Mouse (Mus musculus) CD4-positive, CD25-positive, alpha-beta regulatory T cell, adult 2 months (primary cell): ENCODE data around the gene Efna3.
A peak's percentile ranks its signal among the peaks of the same experiment; 100 is the strongest.

Experiments
- DNase-seq: peaks from one replicate; pipeline ENCODE4 v3.0.0-alpha.2; 2012; ENCODE audit warnings: low read depth, low spot score

Gene Efna3

DNA sequence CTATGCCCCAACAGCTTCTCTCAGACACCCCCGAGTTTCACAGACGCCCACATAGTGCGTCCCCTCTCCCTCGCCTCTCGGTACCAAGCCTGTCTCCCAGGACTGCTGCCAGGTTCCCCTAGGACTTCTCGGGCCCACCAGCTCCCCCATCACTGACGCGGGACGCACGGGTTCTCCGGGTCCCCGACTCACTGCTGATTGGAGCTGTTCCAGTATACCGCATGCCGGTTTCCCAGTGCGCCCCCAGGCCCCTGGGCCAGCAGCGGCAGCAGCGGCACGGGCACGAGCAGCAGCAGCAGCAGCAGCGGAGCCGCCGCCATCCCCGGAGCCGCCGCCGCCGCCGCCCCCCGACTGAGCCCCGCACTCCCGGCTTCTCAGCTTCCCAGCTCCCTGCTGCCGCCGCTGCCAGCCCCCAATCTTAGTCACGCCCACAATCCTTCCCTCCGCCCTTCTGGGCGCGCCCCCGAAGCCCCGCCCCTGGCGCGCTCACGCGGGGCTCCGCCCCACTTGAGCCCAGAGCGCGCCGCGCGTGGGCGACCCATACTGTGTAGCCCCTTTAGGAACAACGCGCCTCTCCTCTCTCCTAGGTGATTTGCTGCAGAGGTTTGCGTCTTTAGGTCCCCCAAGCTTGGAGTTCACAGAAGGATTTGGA is at the start of gene Efna3:
TSS of gene Efna3 (minus strand) at position 452 of the 652 bp plus-strand sequence.
- DNase-seq = peak; percentile 58

DNA sequence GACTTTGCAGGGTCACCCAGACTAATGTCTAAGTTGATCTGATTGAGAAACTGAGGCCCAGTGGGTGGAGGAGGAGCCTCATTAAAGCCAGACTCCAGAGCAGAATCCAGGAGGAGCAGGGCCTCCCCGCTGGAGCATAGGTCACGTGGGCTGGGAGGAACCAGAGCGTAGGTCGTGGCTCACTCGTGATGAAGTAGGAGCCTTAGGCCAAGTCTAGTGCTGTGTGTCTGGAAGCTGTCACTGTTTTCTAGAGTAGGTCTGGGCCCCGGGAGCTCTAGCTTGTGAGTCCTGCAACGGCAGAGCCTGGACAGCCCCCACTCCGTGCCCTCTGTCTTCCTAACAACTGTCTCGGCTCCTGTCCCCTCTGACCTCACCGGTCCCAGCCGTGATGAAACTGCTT is 44.6 kb upstream of the Efna3 start:
- DNase-seq = no peak

DNA sequence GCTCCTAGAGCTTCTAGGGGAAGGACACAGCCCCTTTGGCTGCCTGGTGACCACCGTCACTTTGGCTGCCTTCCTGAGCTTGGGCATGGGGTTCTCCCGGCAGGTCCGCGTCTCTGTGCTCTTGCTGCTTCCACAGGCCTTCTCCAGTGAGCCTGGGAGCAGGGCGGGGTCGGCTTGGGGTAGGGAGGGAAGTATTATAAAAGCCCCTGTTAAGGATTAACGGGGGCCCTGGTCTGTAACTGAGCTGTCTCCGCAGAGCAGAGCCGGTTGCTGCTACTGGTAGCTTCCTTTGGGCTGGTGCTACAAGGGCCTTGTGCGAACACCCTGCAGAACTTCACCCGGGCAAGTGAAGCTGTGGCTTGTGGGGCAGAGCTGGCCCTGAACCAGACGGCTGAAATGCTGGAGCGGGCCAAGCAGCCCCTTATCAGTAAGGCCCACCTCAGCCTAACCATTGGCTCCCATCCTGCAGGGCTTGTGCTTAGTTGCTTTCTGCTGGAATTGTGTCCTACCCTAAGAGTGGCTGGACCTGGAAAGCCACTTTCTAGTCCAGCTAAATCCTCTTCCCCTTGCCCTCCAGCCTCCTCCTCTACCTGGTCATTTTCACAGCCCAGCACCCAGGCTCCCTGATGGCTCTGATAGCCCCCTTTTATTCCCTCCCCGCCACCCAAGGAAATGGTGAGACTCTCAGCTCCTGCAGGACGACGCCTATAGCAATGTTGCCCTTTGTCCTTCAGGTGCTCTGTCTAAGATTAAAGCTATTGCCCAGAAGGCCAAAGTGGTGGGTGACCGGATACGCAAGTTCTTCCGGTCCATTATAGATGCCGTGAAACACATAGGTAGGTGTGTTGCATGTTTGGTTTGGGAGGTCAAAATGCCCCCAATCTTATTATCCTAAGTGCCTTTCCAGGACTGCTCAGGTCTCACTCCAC is 43.0 kb upstream of the Efna3 start:
- no peak for DNase-seq

DNA sequence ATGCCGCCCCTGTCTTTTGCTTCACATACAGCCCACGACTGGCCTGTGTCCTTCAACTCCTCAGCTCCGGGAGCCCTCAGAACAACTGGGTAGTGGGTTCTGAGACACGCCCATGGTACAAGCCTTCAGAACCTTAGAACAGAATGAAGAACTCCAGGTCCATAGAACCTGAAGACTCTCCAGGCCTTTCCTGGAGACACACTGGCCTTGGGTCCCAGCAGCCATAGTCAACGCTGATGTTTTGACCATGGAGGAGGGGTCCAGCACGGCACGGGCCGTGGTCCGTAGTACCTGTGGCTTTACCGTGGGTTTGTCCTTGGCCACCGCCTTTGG is 42.4 kb upstream of the Efna3 start, which contains the start of gene Dcst1:
TSS of gene Dcst1 (minus strand) at position 101 of the 333 bp plus-strand sequence.
- DNase-seq = no peak

DNA sequence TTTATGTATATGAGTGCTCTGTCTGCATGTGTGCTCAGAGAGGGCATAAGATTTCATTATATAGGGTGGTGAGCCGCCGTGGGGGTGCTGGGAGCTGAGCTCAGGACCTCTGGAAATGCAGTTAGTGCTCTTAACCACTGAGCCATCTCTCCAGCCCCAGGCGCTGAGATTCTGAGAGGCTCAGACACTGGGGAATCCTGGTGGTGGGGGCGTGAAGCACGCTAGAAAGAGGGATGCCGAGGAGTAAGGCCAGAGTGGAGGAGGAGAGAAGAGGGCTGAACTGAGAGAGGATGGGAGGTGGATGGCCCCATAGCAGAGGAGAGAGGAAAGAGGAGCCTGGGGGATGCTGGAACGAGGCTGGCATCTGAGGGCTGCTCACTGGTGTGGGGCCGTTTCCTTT is 41.9 kb upstream of the Efna3 start:
- no peak for DNase-seq

DNA sequence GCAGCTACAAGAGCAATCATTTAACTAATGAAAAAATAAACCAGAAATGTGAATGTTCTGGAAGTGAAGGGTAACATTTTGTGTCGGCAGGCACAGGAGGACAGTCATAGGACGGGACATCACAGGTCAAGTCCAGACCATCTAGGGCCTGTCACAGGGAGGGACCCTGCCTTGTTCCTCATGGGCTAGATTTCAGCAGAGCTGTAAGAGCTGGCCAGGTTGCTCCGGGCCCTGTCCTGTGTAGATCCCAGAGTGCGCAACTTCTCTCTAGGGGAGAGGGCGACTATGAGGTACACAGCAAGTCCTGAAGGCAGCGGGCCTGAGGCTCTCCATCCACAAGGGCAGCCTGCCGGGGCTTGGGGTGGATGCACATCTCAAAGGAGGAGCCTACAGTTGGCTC is 38.9 kb upstream of the Efna3 start, which contains the start of gene Dcst2:
TSS of gene Dcst2 (plus strand) at position 301 of the 400 bp plus-strand sequence.
- no peak for DNase-seq

DNA sequence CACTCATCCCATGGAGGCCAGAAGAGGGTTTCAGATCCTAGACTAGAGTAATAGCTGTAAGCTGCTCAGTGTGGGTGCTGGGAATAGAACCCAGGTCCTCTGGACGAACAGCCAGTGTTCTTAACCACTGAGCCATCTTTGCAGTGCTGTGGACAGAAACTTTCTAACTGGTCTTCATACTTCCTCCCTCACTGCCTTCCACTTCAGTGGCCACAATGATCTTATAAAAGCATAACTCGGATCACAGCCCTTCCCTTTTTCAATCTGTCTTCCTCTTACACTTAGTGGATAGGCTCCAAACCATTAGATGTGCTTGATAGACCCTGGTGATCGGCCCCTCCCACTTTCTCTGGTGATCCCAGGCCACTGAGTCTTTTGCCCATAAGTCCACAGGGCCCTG is 37.5 kb upstream of the Efna3 start:
- DNase-seq = no peak

DNA sequence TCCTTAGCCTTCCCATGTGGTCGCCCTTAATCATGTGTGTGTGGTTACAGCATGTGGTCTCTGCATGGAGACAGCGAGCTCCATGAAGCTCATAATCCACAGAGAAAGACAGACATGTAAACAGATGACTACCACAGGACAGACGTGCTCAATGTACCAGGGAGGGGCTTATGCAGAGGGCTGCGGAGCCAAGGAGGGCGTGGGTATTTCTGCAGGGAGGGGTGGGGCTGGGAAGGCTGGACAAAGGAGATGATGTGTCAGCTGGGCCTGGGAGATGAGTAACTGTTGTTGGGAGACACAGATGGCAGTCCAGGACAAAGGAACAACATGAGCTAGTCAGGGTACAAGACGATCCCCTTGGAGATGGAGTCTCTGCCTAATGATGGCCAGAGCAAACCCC is 36.9 kb upstream of the Efna3 start:
- DNase-seq = no peak

DNA sequence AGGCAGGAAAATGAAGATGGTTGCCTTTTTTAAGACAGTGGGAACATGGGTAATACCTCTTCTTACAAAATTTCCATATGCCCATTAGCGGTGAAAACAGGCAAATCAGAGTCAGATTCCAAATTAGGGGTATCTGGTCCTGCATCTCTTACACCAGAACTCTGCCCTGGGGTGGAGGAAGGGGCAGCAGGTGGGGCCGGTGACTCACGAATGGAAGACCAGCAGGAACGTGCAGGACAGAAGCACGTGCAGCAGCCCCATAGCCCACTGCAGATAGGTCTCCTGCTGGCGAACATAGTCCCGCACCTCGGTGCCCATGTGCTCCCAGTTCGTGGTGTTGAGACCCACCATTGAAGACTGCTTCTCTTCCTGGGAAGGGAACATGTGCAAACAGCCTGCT is 33.3 kb upstream of the Efna3 start:
- DNase-seq = no peak

DNA sequence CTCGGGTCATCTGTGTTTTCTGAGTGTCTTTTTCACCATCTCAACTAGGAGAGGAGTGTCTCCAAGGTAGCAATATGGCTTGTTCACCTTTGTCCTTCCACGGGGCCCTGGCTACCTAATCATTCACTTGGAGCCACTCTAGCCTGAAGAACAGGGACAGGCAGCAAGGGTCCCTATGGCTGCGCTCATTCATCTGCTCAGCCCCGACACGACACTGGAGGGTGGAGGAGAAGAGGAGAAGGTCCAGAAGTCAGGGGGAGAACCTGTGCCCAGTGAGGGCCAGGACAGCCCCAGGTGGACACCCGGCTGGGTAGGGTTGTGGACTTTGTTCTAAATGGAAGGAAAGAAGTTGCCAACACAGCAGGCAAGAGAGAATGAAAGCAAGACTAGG is 32.7 kb upstream of the Efna3 start:
- DNase-seq = no peak

DNA sequence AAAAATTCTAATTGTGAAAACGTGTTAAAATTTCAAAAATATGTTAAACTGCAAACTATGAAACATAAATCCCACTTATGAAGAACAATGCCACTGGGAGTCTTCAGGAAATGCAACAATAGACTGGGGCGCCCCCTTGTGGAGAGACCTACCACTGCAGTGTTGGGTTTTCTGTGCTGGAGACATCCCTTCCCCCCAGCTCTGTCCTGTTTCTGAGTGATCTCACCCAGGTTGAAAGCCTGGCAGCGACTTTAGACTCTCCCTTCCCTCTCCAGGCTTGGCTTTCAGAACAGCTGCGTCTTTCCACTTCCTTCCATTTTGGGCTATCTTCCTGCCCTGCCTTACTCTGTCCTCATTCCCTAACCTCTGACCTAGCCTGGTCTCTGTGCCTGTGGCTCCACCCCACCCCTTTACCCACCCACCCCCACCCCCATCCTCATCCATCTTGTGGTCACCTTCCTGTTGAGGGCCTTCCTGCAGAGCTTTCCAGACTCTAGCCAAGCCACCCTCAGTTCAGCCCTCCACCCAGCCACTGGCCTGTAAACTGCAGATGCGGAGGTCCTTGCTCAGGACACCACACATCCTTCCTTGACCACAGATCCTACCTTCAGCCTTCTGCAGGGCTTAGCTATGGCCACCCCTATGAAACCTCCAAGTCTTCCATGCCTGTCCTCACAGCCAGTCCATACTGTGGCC is 32.2 kb upstream of the Efna3 start:
- DNase-seq = peak; percentile 88

DNA sequence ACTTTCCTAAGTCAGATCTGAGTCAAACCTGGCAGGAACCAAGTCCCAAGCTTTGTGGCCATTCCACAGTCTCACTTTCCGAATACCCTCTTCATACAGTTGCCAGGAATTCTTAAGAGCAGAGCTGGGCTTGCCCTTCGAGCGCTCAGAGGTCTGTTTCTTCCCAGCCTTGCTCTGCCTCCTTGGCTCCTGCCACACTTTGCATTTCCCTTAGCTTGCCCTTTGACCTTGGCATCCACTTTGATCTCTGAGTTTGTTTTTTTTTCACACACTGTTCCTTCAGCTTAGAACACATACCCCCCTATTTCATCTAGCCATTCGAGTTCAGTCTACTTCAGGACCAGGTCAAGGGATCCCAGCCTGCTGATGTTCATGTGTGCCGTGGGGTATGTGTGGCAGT is 28.5 kb upstream of the Efna3 start:
- no peak for DNase-seq

DNA sequence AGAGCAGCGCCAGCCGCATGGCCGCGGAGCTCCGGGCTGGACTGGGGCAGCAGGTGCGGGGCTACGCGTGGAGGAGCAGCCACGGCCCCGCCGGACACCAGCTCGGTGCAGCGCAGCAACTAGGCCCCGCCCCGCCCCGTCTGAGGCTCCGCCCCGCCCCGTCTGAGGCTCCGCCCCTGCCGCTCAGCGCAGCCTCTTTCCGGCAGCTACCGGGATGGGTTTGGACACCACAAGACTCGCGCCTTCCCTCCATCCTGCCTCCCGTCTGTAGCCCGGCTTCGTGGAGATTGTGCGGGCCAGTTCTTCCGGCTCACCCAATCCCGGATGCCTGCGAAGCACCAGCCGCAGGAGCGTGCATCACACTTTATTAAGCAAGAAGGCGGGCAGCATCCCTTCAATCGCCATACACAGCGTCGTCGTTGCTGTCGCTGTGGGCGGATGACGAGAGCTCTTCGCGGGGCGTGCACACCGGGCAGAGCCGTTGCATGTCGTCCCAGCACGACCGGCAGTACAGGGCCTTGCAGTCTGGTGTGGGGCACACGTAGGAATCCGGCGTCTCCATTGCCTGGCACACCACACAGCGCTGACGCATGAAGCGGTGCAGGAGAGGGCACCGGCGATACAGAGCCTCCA is 27.2 kb upstream of the Efna3 start, which contains the start of gene Adam15:
TSS of gene Adam15 (minus strand) at position 128 of the 633 bp plus-strand sequence.
- DNase-seq = peak; percentile 92

DNA sequence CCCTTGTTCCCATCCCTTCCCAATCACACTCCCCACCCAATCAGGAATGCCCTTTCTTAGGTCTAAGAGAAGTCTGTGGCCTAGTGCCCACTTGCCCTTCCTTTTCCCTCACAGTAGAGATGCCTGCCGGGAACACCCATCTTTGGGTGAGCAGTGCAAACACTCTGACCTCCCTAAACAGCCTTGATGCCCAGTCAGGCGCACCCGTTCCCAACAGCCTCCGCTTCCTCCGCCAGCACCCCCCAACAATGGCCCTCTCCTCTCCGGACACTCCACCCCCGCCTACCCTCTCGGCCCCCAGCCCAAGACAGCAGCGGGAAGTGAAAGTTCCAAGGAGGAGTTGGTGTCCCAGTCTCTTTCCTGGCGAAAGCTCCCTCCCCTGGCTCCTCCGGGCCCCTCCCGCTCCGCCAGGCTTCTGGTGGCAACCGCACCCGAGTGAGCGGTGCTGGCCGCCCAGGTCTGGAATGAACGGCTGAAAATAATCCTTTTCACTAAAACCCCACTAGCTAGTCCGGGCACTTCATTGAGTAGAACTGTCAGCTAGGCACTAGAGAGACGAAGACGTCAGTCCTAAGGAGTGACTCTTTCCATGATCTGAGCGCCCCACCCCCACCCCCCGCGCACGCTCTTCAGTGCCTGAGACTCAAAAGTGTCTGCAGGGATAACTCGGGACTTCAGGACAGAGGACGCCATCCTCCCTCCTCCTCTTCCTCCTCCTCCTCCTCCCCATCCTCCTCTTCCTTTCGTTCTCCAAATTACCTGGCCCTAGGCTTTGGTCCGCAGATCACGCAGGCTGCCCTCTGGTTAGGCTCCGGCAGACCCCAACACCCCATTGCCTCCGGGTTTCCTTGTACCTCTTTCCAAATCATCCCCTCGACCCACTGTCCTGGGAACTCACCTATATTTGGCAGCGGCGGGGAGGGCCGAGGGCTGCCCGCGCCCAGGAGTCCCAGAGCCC is 26.4 kb upstream of the Efna3 start:
- peak; percentile 71 for DNase-seq

DNA sequence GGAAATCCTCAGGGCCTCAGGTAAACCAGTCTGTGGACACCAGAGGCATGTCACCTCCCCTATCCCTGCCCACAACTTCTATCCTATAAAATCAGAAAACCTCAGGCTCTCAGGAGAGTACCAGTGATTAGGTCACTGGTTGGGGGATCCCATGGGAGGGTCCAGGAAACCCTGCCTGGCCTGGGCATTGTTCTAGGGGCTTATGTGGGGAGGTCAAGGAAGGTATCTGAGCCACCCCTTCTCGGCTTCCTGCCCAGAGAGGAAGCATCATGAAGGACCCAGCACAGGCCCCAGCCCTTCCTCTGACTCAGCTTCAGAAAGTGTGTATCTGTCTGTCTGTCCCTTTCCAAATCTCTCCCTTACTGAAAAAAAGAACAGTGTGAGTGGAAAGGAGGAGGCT is 25.2 kb upstream of the Efna3 start:
- DNase-seq = no peak

DNA sequence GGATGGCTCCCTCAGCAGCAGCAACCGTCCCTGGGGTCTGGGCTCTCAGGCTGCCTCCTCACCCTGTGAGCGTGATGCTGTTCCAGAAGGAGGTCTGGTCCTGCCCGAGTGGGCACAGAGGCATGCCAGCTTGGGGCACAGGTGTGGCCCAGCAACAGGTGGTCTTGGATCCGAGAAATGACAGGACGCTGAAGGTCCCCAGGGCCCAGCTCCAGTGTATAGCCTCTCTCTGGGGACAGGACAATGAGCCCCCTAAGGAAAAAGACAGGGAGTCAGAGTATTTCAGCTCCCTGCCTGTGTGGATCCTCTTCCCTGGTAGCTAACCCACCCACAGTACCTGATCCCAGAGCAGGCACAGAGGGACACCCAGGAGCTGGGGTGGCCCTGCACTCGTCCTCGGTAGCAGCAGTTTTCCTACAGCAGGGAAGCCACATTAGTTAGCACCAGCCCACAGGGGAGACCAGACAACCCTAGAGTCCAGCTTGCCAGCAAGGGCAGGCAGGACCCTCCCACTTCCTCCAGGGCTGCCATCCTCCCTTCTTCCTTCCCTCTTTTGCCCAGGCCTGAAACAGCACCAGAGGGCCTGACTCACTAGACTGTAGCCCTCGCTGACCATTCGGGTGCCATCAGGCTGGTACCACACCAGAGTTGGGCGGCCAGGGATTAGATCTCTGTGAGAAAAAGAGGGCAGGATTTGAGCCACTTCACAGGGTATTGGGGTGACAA is 24.2 kb upstream of the Efna3 start:
- no peak for DNase-seq

DNA sequence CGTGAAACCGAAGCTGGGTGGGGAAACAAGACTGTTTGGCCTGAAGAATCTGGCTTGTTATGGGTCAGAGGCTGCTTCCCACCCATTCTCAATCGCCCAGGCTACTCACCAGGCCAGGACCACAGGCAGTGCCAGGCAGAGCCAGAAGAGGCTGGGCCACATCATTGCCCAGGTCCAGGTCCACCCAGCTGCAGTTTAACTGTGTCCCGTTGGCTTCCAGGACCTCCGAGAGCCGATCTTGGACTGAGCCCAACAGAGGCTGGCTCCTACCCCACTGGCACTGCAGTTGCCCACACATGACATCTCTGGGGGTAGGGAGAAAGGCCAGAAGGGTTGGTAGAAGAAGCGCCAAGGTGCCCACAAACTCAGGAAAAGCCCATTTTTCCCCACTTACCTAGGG is 20.5 kb upstream of the Efna3 start:
- no peak for DNase-seq

DNA sequence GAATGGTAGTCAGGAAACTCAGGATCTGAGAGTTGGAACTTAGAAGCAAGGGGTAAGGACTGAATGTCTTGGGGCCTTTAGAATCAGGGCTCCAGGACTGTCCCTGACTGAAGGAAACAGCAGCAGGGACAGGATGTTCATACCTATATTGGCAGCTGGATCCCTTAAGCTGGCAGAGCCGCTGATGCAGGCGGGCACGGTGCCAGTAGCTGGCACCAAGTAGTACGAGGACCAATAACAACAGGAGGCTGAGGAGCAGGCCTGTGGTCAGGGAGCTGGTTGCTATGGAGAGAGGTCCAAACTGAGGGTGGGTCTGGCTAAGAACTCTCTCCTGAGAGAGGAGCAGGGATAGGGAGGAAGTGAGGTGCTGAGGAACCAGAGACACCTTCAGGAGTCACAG is 19.0 kb upstream of the Efna3 start:
- DNase-seq = no peak

DNA sequence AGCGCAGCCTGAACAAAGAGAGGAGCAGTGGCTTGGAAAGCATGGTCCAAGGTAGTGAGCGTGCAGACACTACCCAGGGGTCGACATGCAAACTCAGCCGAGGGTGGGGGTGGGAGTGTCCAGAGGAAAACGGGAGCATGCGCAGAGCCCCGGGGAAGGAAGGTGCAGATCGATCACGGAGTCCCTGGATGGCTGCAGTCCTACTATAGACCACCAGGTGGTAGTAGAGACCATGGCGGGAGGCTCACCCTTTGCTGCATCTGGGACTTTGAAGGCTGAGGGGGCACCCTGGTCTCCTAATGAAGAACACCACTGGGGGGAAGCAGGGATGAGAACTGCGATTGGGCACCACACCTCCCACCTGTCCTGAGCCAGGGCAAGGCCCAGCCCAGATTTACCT is 17.7 kb upstream of the Efna3 start:
- DNase-seq = peak; percentile 89

DNA sequence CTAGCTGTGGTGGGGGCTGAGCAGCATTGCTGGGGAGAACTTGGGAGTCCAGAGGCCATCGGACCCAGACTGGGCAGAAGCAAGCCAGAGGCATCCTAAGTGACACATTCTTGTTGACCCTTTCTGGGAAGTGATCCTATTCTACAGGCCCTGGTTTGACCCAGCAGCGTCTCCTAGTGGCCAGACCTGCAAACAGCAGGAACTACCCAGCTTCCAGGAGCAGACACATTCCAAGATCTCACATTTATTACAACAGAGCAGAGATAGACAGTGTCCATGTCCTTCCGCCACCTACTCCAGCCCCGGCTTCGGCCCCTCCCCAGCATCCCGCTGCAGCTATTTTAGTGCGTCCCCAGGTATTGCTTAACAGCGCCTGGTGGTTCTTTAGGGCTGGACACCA is 16.7 kb upstream of the Efna3 start:
- DNase-seq = peak; percentile 77
